8 mouse cellular contexts compared by ENCODE assay signal in the genomic region with DNA sequence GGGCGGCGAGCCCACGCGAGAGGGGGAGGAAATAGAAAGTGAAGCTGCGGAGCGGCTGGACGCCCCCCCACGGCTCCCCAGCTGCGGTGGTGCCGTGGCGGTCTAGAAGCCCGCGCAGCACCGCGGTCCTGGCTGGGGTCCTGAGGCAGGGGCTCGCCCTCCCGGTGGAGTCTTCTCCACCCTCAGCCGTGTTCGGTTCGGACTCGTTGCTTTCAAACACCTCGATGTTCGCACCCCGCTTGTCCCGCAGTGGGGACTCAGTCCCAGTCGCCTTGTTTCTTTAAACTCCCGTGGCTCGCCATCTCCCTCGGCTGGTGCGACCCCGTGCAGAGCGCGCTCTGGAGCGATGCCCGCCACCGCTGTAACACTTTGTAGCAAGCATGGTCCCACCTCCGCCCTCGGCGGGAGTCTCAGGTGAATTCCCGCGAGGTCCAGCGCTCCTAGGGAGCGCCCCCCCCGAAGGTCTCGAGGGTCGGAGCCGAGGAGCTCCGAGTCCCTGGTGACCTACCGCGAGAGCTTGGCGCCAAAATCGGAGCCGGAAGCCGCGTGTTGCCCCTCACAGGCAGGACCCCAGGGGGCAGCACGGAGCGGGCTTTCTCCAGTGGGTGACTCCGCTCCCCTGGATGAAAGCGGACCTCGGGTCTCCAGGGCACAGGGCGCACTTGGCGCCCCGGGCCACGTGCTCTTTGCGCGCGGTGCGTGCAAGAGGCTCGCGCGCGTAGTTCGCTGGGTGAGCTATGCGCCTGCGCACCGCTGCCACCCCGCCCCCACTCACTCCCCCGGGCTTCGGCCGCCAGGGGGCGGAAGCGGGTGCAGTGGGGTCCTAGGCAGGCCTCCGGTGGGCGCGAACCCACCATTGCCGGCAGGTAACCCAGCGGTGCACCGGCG. TPM values are rescaled to one million over a fixed set of nuclear protein-coding genes. Genes with fewer than 3 reads are reported as not detected.
A peak's percentile ranks its signal among the peaks of the same experiment; 100 is the strongest.
DNase-seq lines count a peak whose midpoint lies in the region; ATAC-seq and TF ChIP-seq lines count a peak whose summit lies in the region.

No protein-coding gene starts in this region.

- peak; percentile 88 for DNase-seq in CH12.LX (ENCODE audit: extremely low read depth)
- peak; percentile 94 for DNase-seq in cerebellum, adult 11 months
- peak; percentile 89 for DNase-seq in forebrain, embryonic 14.5 days (ENCODE audit: low spot score)
- DNase-seq in heart, postnatal 10 days = peak; percentile 94 to 97
- DNase-seq in kidney, postnatal 4 days = peak; percentile 94 to 95
- DNase-seq in neural tube, embryonic 11.5 days (ENCODE audit: low spot score) = peak; percentile 91

- peak overlapping the region; percentile 79 for H3K27ac ChIP-seq in CH12.LX (ENCODE audit: insufficient read depth, low read depth)
- peak overlapping the region; percentile 89 for H3K27ac ChIP-seq in forebrain, embryonic 14.5 days (ENCODE audit: low read depth, low read length)
- H3K27ac ChIP-seq in liver, embryonic 16.5 days (ENCODE audit: low read length) = peak overlapping the region; percentile 96
- peak overlapping the region; percentile 89 for H3K27ac ChIP-seq in neural tube, embryonic 11.5 days (ENCODE audit: low read depth, low read length)
- peak overlapping the region; percentile 95 for H3K27ac ChIP-seq in stomach, embryonic 16.5 days (ENCODE audit: low read length)

- TF ChIP-seq POLR2A in CH12.LX (IDR thresholded peaks at IDR 0.05; ENCODE audit: low read depth, low read length) = peak; percentile 62; the same call in 1 of the 2 replicates

- TF ChIP-seq EP300 in CH12.LX (IDR thresholded peaks at IDR 0.05; ENCODE audit: low read length) = no peak

- peaks cover 8 to 58% of the 10 kb centered on the region in 2 experiments for H3K4me1 ChIP-seq in CH12.LX (ENCODE audit: control insufficient read depth in 1 of 2, insufficient read depth in 2 of 2)
- peaks cover 26% of the 10 kb centered on the region for H3K4me1 ChIP-seq in forebrain, embryonic 14.5 days (ENCODE audit: control insufficient read depth, insufficient read depth, low read length)
- H3K4me1 ChIP-seq in liver, embryonic 16.5 days (ENCODE audit: control insufficient read depth, low read depth, low read length) = peaks cover 51% of the 10 kb centered on the region
- H3K4me1 ChIP-seq in neural tube, embryonic 11.5 days (ENCODE audit: control insufficient read depth, insufficient read depth, low read length) = peaks cover 20% of the 10 kb centered on the region
- peaks cover 31% of the 10 kb centered on the region for H3K4me1 ChIP-seq in stomach, embryonic 16.5 days (ENCODE audit: control insufficient read depth, insufficient read depth, low read length)

- dilution Hi-C loops in CH12.LX (cut with MboI; ENCODE audit: extremely low pct_ligation_motif_present, extremely low pct_unique_long_range_greater_than_20kb, low sequenced_read_pairs) = no loop called here

- H3K27me3 ChIP-seq in CH12.LX (replicated peaks) = no peaks in the 10 kb centered on the region
- no peaks in the 10 kb centered on the region for H3K27me3 ChIP-seq in forebrain, embryonic 14.5 days (replicated peaks; ENCODE audit: control insufficient read depth, insufficient read depth, low read length)
- H3K27me3 ChIP-seq in liver, embryonic 16.5 days (ENCODE audit: control insufficient read depth, insufficient read depth, low read depth, low read length) = no peaks in the 10 kb centered on the region
- no peaks in the 10 kb centered on the region for H3K27me3 ChIP-seq in neural tube, embryonic 11.5 days (ENCODE audit: control insufficient read depth, insufficient read depth, low read length)
- no peaks in the 10 kb centered on the region for H3K27me3 ChIP-seq in stomach, embryonic 16.5 days (ENCODE audit: control insufficient read depth, insufficient read depth, low read length)

- H3K9ac ChIP-seq in CH12.LX (ENCODE audit: insufficient read depth, low read depth) = peak overlapping the region; percentile 98
- H3K9ac ChIP-seq in forebrain, embryonic 14.5 days (ENCODE audit: low read length) = peak overlapping the region; percentile 100
- H3K9ac ChIP-seq in liver, embryonic 16.5 days (ENCODE audit: low read depth, low read length) = peak overlapping the region; percentile 99
- peak overlapping the region; percentile 100 for H3K9ac ChIP-seq in neural tube, embryonic 11.5 days (ENCODE audit: low read length)
- peak overlapping the region; percentile 100 for H3K9ac ChIP-seq in stomach, embryonic 16.5 days (ENCODE audit: low read length)

- TF ChIP-seq CTCF in CH12.LX (conservative IDR thresholded peaks at IDR 0.05 in 1 of 2, IDR thresholded peaks at IDR 0.05 in 1 of 2; ENCODE audit: low read depth in 2 of 2, low read length in 2 of 2) = peak in 1 of 2 experiments; percentile 76; a peak in 2 of 4 replicates

- peaks cover 19 to 32% of the 10 kb centered on the region in 2 experiments for H3K36me3 ChIP-seq in CH12.LX (replicated peaks in 1 of 2; ENCODE audit: control insufficient read depth in 1 of 2, insufficient read depth in 1 of 2, low read length in 1 of 2)
- H3K36me3 ChIP-seq in forebrain, embryonic 14.5 days (ENCODE audit: control insufficient read depth, insufficient read depth, low read length) = peaks cover 27% of the 10 kb centered on the region
- peaks cover 11% of the 10 kb centered on the region for H3K36me3 ChIP-seq in liver, embryonic 16.5 days (ENCODE audit: control insufficient read depth, insufficient read depth)
- peaks cover 11% of the 10 kb centered on the region for H3K36me3 ChIP-seq in neural tube, embryonic 11.5 days (ENCODE audit: control insufficient read depth, insufficient read depth, low read length)
- no peaks in the 10 kb centered on the region for H3K36me3 ChIP-seq in stomach, embryonic 16.5 days (ENCODE audit: control insufficient read depth, insufficient read depth, low read length)

- no peak for TF ChIP-seq RAD21 in CH12.LX (IDR thresholded peaks at IDR 0.05; ENCODE audit: low read depth, low read length)

- intact Hi-C loops in heart, postnatal 10 days (cut with DNase I) = loop anchor here (1.0 kb wide), 1 partner anchor 27 kb away; no protein-coding TSS in a partner anchor

- peak overlapping the region; percentile 95; the same call in 1 of the 2 replicates for H3K4me2 ChIP-seq in CH12.LX (ENCODE audit: insufficient read depth, low read depth, poor library complexity, severe bottlenecking)
- peak overlapping the region; percentile 83 for H3K4me2 ChIP-seq in forebrain, embryonic 14.5 days (ENCODE audit: low read length)
- peak overlapping the region; percentile 100 for H3K4me2 ChIP-seq in liver, embryonic 16.5 days (ENCODE audit: low read depth, low read length)
- peak overlapping the region; percentile 87 for H3K4me2 ChIP-seq in neural tube, embryonic 11.5 days (ENCODE audit: low read depth)
- H3K4me2 ChIP-seq in stomach, embryonic 16.5 days (ENCODE audit: low read depth, low read length) = peak overlapping the region; percentile 97

- peaks cover 46% of the 10 kb centered on the region for H3K79me2 ChIP-seq in CH12.LX (replicated peaks; ENCODE audit: control insufficient read depth, extremely low read depth, insufficient read depth, poor library complexity, severe bottlenecking)

- peak; percentile 0; the same call in 1 of the 2 replicates for ATAC-seq in forebrain, embryonic 14.5 days
- ATAC-seq in liver, embryonic 16.5 days (ENCODE audit: low read depth) = peak; percentile 16
- ATAC-seq in neural tube, embryonic 11.5 days (ENCODE audit: insufficient read depth, low FRiP score, low TSS enrichment) = no peak
- peak; percentile 0; the same call in 1 of the 2 replicates for ATAC-seq in stomach, embryonic 16.5 days (ENCODE audit: insufficient read depth, low FRiP score)

- H3K4me3 ChIP-seq in CH12.LX (replicated peaks in 1 of 3; ENCODE audit: low read depth in 2 of 3, low read length in 2 of 3, poor library complexity in 1 of 3) = peak overlapping the region; percentile 59 to 95 (median 91)
- H3K4me3 ChIP-seq in forebrain, embryonic 14.5 days (ENCODE audit: low read depth, low read length) = peak overlapping the region; percentile 100
- peak overlapping the region; percentile 100 for H3K4me3 ChIP-seq in liver, embryonic 16.5 days (ENCODE audit: low read depth, low read length)
- peak overlapping the region; percentile 100 for H3K4me3 ChIP-seq in neural tube, embryonic 11.5 days (ENCODE audit: low read depth, low read length)
- H3K4me3 ChIP-seq in stomach, embryonic 16.5 days (replicated peaks; ENCODE audit: low read length) = peak overlapping the region; percentile 93

- H3K9me3 ChIP-seq in CH12.LX (replicated peaks; ENCODE audit: low read length) = no peaks in the 10 kb centered on the region
- H3K9me3 ChIP-seq in forebrain, embryonic 14.5 days (replicated peaks; ENCODE audit: control insufficient read depth, low read length) = no peaks in the 10 kb centered on the region
- H3K9me3 ChIP-seq in liver, embryonic 16.5 days (replicated peaks; ENCODE audit: control insufficient read depth, low read length) = no peaks in the 10 kb centered on the region
- H3K9me3 ChIP-seq in neural tube, embryonic 11.5 days (ENCODE audit: control insufficient read depth, low read length) = no peaks in the 10 kb centered on the region
- H3K9me3 ChIP-seq in stomach, embryonic 16.5 days (replicated peaks; ENCODE audit: control insufficient read depth, low read length) = no peaks in the 10 kb centered on the region

- under 1% methylated on average over 74 of the region's 89 CpGs for WGBS in forebrain, embryonic 14.5 days
- under 1% methylated on average over 89 of the region's 89 CpGs for WGBS in liver, embryonic 16.5 days (ENCODE audit: insufficient replicate concordance)
- WGBS in neural tube, embryonic 11.5 days = under 1% methylated on average over 84 of the region's 89 CpGs
- WGBS in stomach, embryonic 16.5 days = under 1% methylated on average over 89 of the region's 89 CpGs

- in situ Hi-C loops in CH12.LX (cut with MboI; ENCODE audit: low pct_ligation_motif_present, low pct_unique_long_range_greater_than_20kb, low sequenced_read_pairs) = no loop called here

RNA-seq across cellular contexts. Expression of a gene that starts 1.3 kb away (rescaled TPM):
- total RNA-seq in CH12.LX (2012; rRNA removed) = 2,835 and 3,525 TPM in 2 replicates
- 5,060 and 5,084 TPM in 2 replicates for total RNA-seq in CH12.LX (2014; rRNA removed)
- polyA plus RNA-seq in CH12.LX (2012; ENCODE audit: insufficient read length, low read depth) = 4,957 and 5,324 TPM in 2 replicates
- polyA plus RNA-seq in forebrain, embryonic 14.5 days (2014; fragmentation: Nextera tagmentation; extraction: Ambion mirVana) = 2,309 and 2,480 TPM in 2 replicates
- 100 to 1,000 TPM; 535 to 599 TPM for total RNA-seq in heart, postnatal 10 days (2021)
- polyA plus RNA-seq in liver, embryonic 16.5 days (2015; fragmentation: Nextera tagmentation; extraction: Ambion mirVana) = 500 and 746 TPM in 2 replicates
- 2,926 and 3,268 TPM in 2 replicates for polyA plus RNA-seq in neural tube, embryonic 11.5 days (2014; fragmentation: Nextera tagmentation; extraction: Ambion mirVana)
- polyA plus RNA-seq in stomach, embryonic 16.5 days (2015; fragmentation: Nextera tagmentation; extraction: Ambion mirVana) = 1,914 and 2,170 TPM in 2 replicates

RNA-seq across cellular contexts. Expression of a gene that starts 54.6 kb away (rescaled TPM):
- total RNA-seq in CH12.LX (2012; rRNA removed) (6.6 and 7.1 TPM in 2 replicates), CH12.LX (2014; rRNA removed) (23.2 and 24.2 TPM in 2 replicates)
- 16.8 and 20.8 TPM in 2 replicates for polyA plus RNA-seq in CH12.LX (2012; ENCODE audit: insufficient read length, low read depth)
- 78.1 and 86.3 TPM in 2 replicates for polyA plus RNA-seq in forebrain, embryonic 14.5 days (2014; fragmentation: Nextera tagmentation; extraction: Ambion mirVana)
- total RNA-seq in heart, postnatal 10 days (2021) = 10 to 100 TPM; 37.9 to 40.9 TPM
- 20.2 and 21.7 TPM in 2 replicates for polyA plus RNA-seq in liver, embryonic 16.5 days (2015; fragmentation: Nextera tagmentation; extraction: Ambion mirVana)
- polyA plus RNA-seq in neural tube, embryonic 11.5 days (2014; fragmentation: Nextera tagmentation; extraction: Ambion mirVana) = 77.9 and 83.2 TPM in 2 replicates
- 32.8 and 42.9 TPM in 2 replicates for polyA plus RNA-seq in stomach, embryonic 16.5 days (2015; fragmentation: Nextera tagmentation; extraction: Ambion mirVana)

RNA-seq across cellular contexts. Expression of a gene that starts 54.9 kb away (rescaled TPM):
- 21.2 and 25.1 TPM in 2 replicates for total RNA-seq in CH12.LX (2012; rRNA removed)
- 19.8 and 21.3 TPM in 2 replicates for total RNA-seq in CH12.LX (2014; rRNA removed)
- polyA plus RNA-seq in CH12.LX (2012; ENCODE audit: insufficient read length, low read depth) = 31.3 and 31.5 TPM in 2 replicates
- polyA plus RNA-seq in forebrain, embryonic 14.5 days (2014; fragmentation: Nextera tagmentation; extraction: Ambion mirVana) = 61.7 and 65.4 TPM in 2 replicates
- total RNA-seq in heart, postnatal 10 days (2021) = 10 to 100 TPM; 11.0 to 12.6 TPM
- 11.6 and 11.8 TPM in 2 replicates for polyA plus RNA-seq in liver, embryonic 16.5 days (2015; fragmentation: Nextera tagmentation; extraction: Ambion mirVana)
- 63.7 and 65.4 TPM in 2 replicates for polyA plus RNA-seq in neural tube, embryonic 11.5 days (2014; fragmentation: Nextera tagmentation; extraction: Ambion mirVana)
- 32.5 and 32.6 TPM in 2 replicates for polyA plus RNA-seq in stomach, embryonic 16.5 days (2015; fragmentation: Nextera tagmentation; extraction: Ambion mirVana)
